In the genomic region with DNA sequence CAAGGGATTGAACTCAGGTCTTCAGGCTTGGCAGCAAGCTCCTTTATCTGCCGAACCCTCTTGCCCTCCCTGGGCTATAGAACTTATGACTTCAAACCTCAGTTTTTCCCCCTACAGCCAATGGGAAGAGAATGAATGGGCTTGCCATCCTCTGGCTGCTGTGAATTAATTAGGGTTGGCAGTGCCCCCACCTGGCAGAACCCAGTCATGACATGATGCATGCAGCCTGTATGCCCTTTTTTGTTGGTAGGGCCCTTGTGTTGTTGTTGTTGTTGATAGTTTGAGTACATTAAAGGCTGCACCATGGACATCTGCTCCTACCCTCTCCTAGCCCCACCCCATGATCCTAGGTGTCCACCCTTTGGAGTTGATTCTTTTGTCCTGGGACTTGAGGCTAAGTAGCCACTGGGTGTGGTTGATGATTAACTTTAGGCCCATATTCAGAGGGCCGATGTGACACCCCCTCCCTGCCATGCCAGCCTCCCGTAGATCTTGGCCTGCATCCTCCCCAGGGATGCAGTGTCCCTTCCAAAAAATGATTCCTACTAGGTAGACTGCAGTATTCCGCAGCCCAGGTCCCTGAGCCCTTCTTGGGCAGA, we compare ENCODE assay signal across 8 mouse cellular contexts. TPM values are rescaled to one million over a fixed set of nuclear protein-coding genes. Genes with fewer than 3 reads are reported as not detected.
DNase-seq lines count a peak whose midpoint lies in the region; ATAC-seq and TF ChIP-seq lines count a peak whose summit lies in the region.

No protein-coding gene starts in this region.

- peak; percentile 76 for TF ChIP-seq CTCF in liver, postnatal 0 days (IDR thresholded peaks at IDR 0.05; ENCODE audit: low read depth)

- WGBS in liver, postnatal 0 days (ENCODE audit: insufficient replicate concordance) = 57% methylated on average over 4 of the region's 4 CpGs

- no peaks in the 10 kb centered on the region for H3K9me3 ChIP-seq in liver, postnatal 0 days (ENCODE audit: low read length)

- H3K27ac ChIP-seq in liver, postnatal 0 days (ENCODE audit: low read depth) = no peak overlapping the region

- H3K27me3 ChIP-seq in liver, postnatal 0 days (ENCODE audit: insufficient read depth, low read length) = no peaks in the 10 kb centered on the region

- no peaks in the 10 kb centered on the region for H3K36me3 ChIP-seq in liver, postnatal 0 days (replicated peaks; ENCODE audit: insufficient read depth, low read length)

- intact Hi-C loops in heart, postnatal 14 days (cut with DNase I) = loop anchor here (2.0 kb wide), 1 partner anchor 56 kb away; no protein-coding TSS in a partner anchor

- DNase-seq in adrenal gland, adult 2 months = peak; percentile 52
- DNase-seq in adrenal gland, postnatal 10 days = no peak
- DNase-seq in 416B (ENCODE audit: low read depth) = peak; percentile 59
- DNase-seq in cerebellum, adult 9-10 months = peak; percentile 79
- DNase-seq in heart, postnatal 14 days = peak; percentile 57 to 65
- peak; percentile 67 for DNase-seq in liver, postnatal 0 days
- peak; percentile 44 to 76 for DNase-seq in spleen, adult 18-20 months
- no peak for DNase-seq in frontal cortex, postnatal 14 days (ENCODE audit: low spot score in 2 of 2)

- H3K4me1 ChIP-seq in liver, postnatal 0 days (ENCODE audit: insufficient read depth) = peaks cover 40% of the 10 kb centered on the region

- H3K4me3 ChIP-seq in liver, postnatal 0 days (ENCODE audit: low read depth, low read length) = no peak overlapping the region

- H3K9ac ChIP-seq in liver, postnatal 0 days (replicated peaks) = no peak overlapping the region

- no peak for TF ChIP-seq EP300 in liver, postnatal 0 days (IDR thresholded peaks at IDR 0.05; ENCODE audit: low read depth)

- H3K4me2 ChIP-seq in liver, postnatal 0 days (ENCODE audit: low read depth, low read length) = no peak overlapping the region

- 0 out of 2 replicates have a peak, but pooled peaks have one; percentile 10 for ATAC-seq in liver, postnatal 0 days

RNA-seq across cellular contexts. Expression of a gene that starts 57.6 kb away (rescaled TPM):
- 10 to 100 TPM; 67.8 to 83.7 TPM for total RNA-seq in adrenal gland, adult 2 months (2021)
- polyA plus RNA-seq in adrenal gland, adult 2 months (2012; rRNA removed) = 52.2 and 52.3 TPM in 2 replicates
- 100 to 1,000 TPM in 1 of 2 experiments, 10 to 100 TPM in 1; 84.0 to 117 TPM for total RNA-seq in adrenal gland, postnatal 10 days (2021)
- 100 to 1,000 TPM; 323 to 335 TPM for total RNA-seq in heart, postnatal 14 days (2021)
- polyA plus RNA-seq in liver, postnatal 0 days (2015; fragmentation: Nextera tagmentation; extraction: Ambion mirVana) = 4.9 and 5.1 TPM in 2 replicates

Comparison
In these comparisons a context has a peak if more than half of its experiments do, and no peak if none do; other contexts are left out.
1. DNase-seq: peak in adrenal gland, adult 2 months (single experiment), 416B (single experiment), cerebellum, adult 9-10 months (single experiment), heart, postnatal 14 days (2 of 2), liver, postnatal 0 days (single experiment) and spleen, adult 18-20 months (2 of 2); none in adrenal gland, postnatal 10 days (single experiment) and frontal cortex, postnatal 14 days (0 of 2).